Mouse (Mus musculus): ENCODE data around the gene Clcnkb.

- TF ChIP-seq CTCF (IDR thresholded peaks at IDR 0.05; ENCODE audit: borderline replicate concordance, extremely low read depth, insufficient read depth, insufficient read length): no peak
- TF ChIP-seq POLR2A (IDR thresholded peaks at IDR 0.05; ENCODE audit: borderline replicate concordance, extremely low read depth, insufficient read depth, insufficient read length, poor library complexity, severe bottlenecking): no peak
These were observed 5.6 kb upstream of the Clcnkb start for GRCm38 (mm10) chr4:141421423-141421822.

All from brain, embryonic 14.5 days (tissue).